In genomic region chr9:115133926-115134325, GRCm38 (mm10) we compare ENCODE assay signal across 26 mouse cellular contexts.
"Had no signal": no experiment of that assay in that cellular context is flagged by ENCODE, and none has a peak within 500 bp of the region (broad histone marks: within the 10 kb centered on the region; RNA-seq: fewer than 3 reads in every experiment).

No protein-coding gene starts in this region.

- H3K4me2 ChIP-seq: embryonic facial prominence, embryonic 12.5 days; embryonic facial prominence, embryonic 13.5 days; embryonic facial prominence, embryonic 15.5 days; forebrain, embryonic 12.5 days; forebrain, embryonic 13.5 days; forebrain, embryonic 15.5 days had no signal

- H3K27me3 ChIP-seq: embryonic facial prominence, embryonic 12.5 days; embryonic facial prominence, embryonic 13.5 days; embryonic facial prominence, embryonic 15.5 days; forebrain, embryonic 12.5 days; forebrain, embryonic 13.5 days; forebrain, embryonic 15.5 days had no signal

- H3K36me3 ChIP-seq: embryonic facial prominence, embryonic 10.5 days; embryonic facial prominence, embryonic 12.5 days; embryonic facial prominence, embryonic 13.5 days; embryonic facial prominence, embryonic 15.5 days; forebrain, embryonic 10.5 days; forebrain, embryonic 12.5 days; forebrain, embryonic 15.5 days had no signal

- ATAC-seq: forebrain, embryonic 13.5 days; forebrain, embryonic 14.5 days; forebrain, embryonic 15.5 days; forebrain, postnatal 0 days had no signal

- H3K9ac ChIP-seq: embryonic facial prominence, embryonic 12.5 days; embryonic facial prominence, embryonic 13.5 days; embryonic facial prominence, embryonic 15.5 days; forebrain, embryonic 12.5 days; forebrain, embryonic 13.5 days; forebrain, embryonic 15.5 days; forebrain, postnatal 0 days had no signal

- H3K27ac ChIP-seq: embryonic facial prominence, embryonic 10.5 days; embryonic facial prominence, embryonic 12.5 days; embryonic facial prominence, embryonic 13.5 days; embryonic facial prominence, embryonic 15.5 days; forebrain, embryonic 10.5 days; forebrain, embryonic 12.5 days; forebrain, embryonic 13.5 days; forebrain, embryonic 15.5 days; heart, adult 2 months had no signal

- DNase-seq: cerebellum, adult 2 months; cerebellum, adult 8-10 months; cerebellum, adult 9-10 months; cerebellum, adult 9-11 months; cerebellum, postnatal 10 days; cerebellum, postnatal 25 days; cerebellum, postnatal 36 days; embryo, embryonic 11 days; forebrain, postnatal 0 days; gastrocnemius, postnatal 10 days; gastrocnemius, postnatal 14 days; gastrocnemius, postnatal 25 days; gastrocnemius, postnatal 36 days; heart, adult 11 months; heart, adult 18-20 months; heart, adult 2 months had no signal

- H3K4me3 ChIP-seq: embryonic facial prominence, embryonic 10.5 days; embryonic facial prominence, embryonic 12.5 days; embryonic facial prominence, embryonic 13.5 days; embryonic facial prominence, embryonic 15.5 days; erythroblast, embryonic 14.5 days; forebrain, embryonic 10.5 days; forebrain, embryonic 12.5 days; forebrain, embryonic 13.5 days; forebrain, embryonic 15.5 days; heart, adult 2 months had no signal

- H3K4me1 ChIP-seq: forebrain, embryonic 15.5 days had no signal

- H3K9me3 ChIP-seq: embryonic facial prominence, embryonic 10.5 days; embryonic facial prominence, embryonic 12.5 days; embryonic facial prominence, embryonic 13.5 days; embryonic facial prominence, embryonic 15.5 days; forebrain, embryonic 10.5 days; forebrain, embryonic 12.5 days; forebrain, embryonic 13.5 days; forebrain, embryonic 15.5 days had no signal
